Mouse (Mus musculus) bone marrow macrophage, adult 2 months (primary cell): ENCODE measurements at regions not wholly inside any gene's neighbourhood (a gene's known extent, or its start where the extent isn't known, plus 50 kb on each side); places are given as distances from the start of the nearest gene placed in this dataset.
A peak's percentile ranks its signal among the peaks of the same experiment; 100 is the strongest.

Source experiments
- H3K27ac ChIP-seq: 2 replicates; pipeline ENCODE4 v1.5.1; 2012; ENCODE audit warnings: low read depth, low read length; ENCODE audit not compliant: insufficient read depth
- H3K4me1 ChIP-seq: 2 replicates; pipeline ENCODE4 v1.6.1; 2012; ENCODE audit warnings: low read length; ENCODE audit not compliant: control insufficient read depth, insufficient read depth
- H3K4me3 ChIP-seq: 2 replicates; pipeline ENCODE4 v1.5.1; 2012; ENCODE audit warnings: mild to moderate bottlenecking, low read length, moderate library complexity; ENCODE audit not compliant: insufficient read depth
- CTCF ChIP-seq: IDR thresholded peaks from 2 replicates; pipeline ENCODE4 v1.5.1; 2012; ENCODE audit warnings: low read depth, mild to moderate bottlenecking, low read length, moderate library complexity
- POLR2A ChIP-seq: IDR thresholded peaks from 2 replicates; pipeline ENCODE4 v1.6.1; 2012; ENCODE audit warnings: mild to moderate bottlenecking, low read depth, low read length, borderline replicate concordance

DNA sequence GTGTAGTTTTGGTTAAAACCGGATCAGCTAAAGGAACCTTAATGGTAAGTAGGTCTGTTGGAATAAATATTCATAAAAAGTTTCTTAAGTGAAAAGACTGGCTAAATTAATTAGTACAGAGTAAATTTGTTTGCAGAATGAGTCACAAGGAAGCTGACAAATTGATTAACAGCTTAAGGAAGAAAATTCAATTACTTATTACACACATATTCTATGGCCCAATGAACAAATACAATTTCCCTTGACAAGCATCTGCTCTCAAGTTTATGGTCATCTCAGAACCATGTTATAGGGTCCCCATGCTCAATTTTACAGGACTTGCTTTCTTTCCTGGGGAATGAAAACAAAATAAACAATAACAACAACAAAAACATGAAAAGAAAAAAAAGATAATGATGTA, 231.4 kb upstream of the Frg1 start:
- Histone ChIP-seq H3K27ac (no peak overlapping the region), H3K4me1 (no peaks in the 10 kb centered on the region), H3K4me3 (no peak overlapping the region)
- TF ChIP-seq CTCF, result no peak
- no peak for TF ChIP-seq POLR2A

DNA sequence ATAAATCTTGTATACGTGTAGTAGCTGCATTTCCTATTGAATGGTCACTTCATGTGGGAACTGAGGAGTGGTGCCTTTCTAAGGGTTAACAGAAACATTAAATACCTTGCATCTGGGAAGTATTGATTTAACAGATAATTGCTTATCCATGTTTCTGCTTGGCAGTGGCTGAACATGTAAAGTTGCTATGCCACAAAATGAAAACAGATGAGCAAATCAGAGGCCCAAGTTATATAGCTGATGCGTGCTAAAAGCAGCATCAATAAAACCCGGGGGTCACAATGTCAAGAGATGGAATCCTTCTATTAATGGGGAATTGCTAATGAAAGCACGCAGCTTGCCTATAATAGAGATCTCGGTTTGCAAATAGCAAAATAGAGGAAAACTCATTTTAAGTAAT, 227.8 kb upstream of the Frg1 start:
- H3K27ac ChIP-seq, result no peak overlapping the region
- TF ChIP-seq CTCF (no peak), POLR2A (no peak)

DNA sequence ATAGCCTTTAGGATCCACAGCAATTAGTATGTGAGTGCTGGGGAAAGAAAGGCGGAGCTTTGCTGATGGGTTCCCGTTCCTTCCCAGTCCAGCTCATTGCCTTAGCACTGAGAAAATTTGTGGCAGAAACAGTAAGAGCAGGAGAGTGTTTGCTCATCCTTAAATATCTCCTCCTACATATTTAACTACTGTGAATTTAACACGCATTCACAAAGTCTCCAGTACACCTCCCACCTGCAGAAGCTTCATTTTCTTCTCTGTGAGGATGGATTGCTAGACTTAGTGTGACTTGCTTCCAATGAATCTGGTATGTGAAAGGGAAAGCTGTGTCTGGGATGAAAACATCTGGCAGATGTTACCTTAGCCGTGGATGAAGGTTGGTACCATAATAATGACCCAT, 207.0 kb upstream of the Frg1 start:
- no peak overlapping the region for H3K4me3 ChIP-seq
- H3K27ac ChIP-seq, result no peak overlapping the region
- H3K4me1 ChIP-seq, result no peaks in the 10 kb centered on the region
- TF ChIP-seq POLR2A, result no peak
- no peak for TF ChIP-seq CTCF

More for the DNA sequence above, 227.8 kb upstream of the Frg1 start:
- H3K4me1 ChIP-seq, result no peaks in the 10 kb centered on the region
- no peak overlapping the region for H3K4me3 ChIP-seq

DNA sequence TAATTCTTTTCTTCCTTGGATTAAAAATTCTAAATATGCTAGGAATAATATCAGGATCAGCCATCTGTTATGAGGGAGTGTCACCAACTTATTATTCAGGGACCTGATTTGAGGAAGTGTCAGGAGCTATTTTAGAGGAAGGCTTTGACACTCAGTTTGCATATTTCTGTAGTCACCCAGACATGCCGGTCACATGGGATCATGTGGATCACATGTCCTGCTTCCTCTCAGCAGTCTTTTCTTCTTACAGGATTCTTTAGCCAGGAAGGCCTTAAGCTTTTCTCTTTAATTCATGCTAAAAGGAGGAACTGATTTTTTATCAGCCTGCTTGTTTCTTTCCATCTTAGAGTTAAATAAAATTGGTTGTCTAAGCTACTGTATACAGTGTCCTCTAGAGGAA, 183.4 kb upstream of the Frg1 start:
- Histone ChIP-seq H3K27ac (no peak overlapping the region; the same call in 1 of the 2 replicates), H3K4me3 (no peak overlapping the region), H3K4me1 (peaks cover 30% of the 10 kb centered on the region)
- TF ChIP-seq POLR2A (no peak), CTCF (no peak)

DNA sequence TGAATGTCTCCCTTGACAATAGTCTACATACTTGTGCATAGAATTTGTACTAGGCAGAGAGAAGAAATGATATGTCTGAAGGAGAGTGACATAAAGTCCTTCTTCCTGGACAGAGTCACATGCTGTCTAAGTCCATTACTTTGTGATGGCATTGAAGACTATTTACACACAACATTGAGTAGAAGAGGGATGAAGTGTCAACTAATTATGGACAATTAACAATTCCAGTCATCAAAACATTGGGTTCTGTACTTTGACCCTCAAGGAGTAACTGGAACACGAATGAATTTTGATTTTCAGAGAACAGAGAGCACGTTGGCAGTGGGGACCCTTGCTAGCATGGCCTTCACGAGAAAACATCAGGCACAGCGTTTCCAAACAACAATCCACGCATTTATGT, 177.6 kb upstream of the Frg1 start:
- peaks cover 19% of the 10 kb centered on the region for H3K4me1 ChIP-seq
- H3K27ac ChIP-seq, result no peak overlapping the region
- TF ChIP-seq POLR2A, result no peak
- TF ChIP-seq CTCF, result no peak
- H3K4me3 ChIP-seq, result no peak overlapping the region

DNA sequence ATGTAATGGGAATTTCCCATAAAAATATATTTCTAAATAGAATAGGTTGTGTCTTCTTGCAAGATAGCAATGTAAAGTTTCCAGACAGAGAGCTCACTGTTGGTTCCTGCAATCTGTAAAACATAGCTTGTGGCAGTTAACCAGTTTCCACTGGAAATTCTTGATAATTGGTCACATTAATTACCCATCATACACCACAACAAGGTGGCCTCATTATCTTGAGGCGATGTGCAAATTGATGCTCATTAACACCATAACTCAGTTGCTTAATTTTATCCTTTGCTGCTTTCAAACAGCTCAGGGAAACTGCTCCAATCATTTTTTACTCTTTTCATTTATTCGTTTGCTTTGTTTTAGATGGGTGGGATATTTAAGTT, 176.8 kb upstream of the Frg1 start:
- no peak overlapping the region for H3K4me3 ChIP-seq
- no peak overlapping the region for H3K27ac ChIP-seq
- TF ChIP-seq CTCF, result no peak
- TF ChIP-seq POLR2A, result no peak
- peaks cover 13% of the 10 kb centered on the region for H3K4me1 ChIP-seq

DNA sequence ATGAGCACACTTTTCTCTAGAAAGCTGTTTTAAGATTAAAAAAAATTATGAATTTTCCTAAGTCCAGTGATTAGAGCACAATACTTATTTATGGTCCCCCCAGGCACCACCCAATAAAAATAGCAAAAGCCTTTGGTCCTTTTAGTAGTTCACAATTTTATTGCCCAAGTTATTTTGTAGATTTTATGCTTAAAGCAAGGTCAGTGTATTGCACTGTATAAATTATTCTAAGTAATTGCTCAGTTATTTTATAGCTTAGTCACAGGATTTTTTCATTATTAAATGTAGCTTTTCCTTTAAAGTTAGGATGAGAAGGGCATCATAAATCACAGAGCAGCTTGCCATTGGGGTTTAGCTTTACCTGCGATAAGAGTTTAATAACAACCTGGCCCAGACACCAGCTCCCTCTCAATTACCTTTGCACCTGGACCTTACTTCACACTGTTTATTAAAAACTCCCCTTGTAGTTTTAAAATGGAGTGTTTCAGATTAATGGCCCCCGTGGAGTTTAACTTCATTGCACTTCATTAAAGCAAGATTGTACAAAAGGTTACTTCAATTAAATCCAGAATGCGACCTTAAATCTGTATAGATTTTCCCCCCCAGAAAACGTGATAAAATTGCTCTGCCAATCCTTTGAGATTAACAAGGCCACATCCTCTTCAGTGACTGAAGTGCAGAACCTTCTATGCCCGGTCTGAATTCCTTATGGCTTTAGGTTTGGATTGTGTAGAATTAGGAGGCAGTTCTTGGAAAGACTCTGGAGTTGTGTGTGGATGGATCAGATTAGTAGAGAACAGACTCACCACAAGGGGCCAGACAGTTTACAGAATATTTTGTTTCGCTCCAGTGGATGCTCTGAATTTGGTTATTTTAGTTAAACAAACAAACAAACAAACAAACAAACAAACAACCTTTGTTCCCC, 176.1 kb upstream of the Frg1 start:
- no peak overlapping the region for H3K4me3 ChIP-seq
- TF ChIP-seq POLR2A, result no peak
- no peak for TF ChIP-seq CTCF
- 0 out of 2 replicates have a peak overlapping the region, but pooled peaks have one; percentile 12 for H3K27ac ChIP-seq
- H3K4me1 ChIP-seq, result peaks cover 13% of the 10 kb centered on the region

DNA sequence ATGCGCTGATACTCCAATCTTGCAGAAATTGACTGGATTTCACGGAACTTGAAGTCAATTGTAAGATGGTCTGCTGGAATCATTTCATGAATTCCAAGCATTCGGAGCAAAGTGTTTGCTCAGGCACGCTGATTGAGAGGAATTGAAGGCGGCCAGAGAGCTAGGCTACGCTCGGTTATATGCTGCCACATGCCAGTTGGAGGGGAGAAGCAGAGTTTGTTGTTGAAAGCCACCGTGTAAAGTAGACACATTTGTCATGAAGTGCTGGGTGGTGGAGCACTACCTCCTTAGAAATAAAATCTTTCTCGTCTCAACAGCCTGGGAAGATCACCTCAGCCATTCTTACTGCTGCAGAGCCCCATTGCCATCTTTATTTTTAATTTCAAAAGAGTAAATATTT, 175.3 kb upstream of the Frg1 start:
- TF ChIP-seq POLR2A (no peak), CTCF (no peak)
- Histone ChIP-seq H3K4me1 (peaks cover 13% of the 10 kb centered on the region), H3K4me3 (no peak overlapping the region), H3K27ac (peak overlapping the region; percentile 58)

DNA sequence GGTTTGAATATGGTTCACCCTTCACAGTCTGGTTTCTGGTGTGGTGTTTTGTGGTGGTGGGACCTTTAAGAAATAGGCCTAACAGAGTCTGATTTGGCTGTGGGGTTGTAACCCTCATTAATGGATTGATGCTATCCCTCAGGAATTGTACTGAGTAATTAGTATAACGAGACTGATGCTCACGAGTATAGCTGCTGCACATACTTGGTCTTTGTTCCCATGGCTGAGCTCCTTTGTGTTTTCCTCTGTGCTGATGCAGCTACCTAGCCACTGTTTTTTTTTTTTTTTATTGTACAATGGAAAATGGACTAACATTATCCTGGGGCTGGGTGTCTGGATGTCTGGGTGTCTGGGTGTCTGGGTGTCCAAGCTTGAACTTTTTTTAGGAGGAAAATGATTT, 171.3 kb upstream of the Frg1 start:
- TF ChIP-seq CTCF, result no peak
- TF ChIP-seq POLR2A, result no peak
- Histone ChIP-seq H3K4me3 (no peak overlapping the region), H3K27ac (no peak overlapping the region), H3K4me1 (peaks cover 11% of the 10 kb centered on the region)

DNA sequence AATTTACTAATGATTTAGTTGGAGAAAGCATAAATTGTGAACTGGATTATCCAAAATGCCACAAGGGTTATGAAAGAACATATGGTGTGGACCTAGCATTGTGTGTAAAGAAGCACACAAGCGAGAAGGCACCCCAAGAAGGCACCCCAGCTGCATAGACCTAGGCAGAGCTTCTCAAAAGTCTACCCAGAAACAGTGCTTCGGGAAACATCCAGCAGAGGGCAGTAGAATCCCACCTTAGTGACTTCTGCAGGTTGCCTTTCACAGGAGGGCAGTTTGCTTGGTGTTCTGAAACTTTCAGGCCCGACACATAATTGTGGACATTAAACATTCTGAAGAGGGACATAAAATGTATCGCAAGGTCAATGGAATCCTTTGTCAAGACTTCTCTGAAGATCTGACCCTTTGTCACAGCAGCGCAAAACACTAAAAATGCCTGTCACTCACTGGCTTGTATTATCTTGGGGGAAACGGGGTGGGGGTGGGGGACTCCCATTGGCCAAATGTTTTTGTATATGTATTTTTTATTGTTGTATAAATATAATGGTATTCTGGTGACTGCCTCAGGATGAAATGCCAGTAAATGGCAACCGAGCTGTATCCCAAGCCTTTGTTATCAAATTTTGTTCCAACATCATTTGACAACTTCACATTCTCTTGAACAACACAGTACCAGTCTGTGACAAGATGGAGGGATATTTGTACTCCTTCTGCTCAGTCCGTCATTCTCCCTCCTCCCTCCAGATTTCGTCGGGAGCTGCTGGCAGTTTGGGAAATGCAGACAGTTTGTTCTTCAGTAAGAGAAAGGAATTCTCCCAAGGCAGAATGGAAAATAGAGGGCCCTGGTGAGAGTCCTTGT, 156.4 kb upstream of the Frg1 start:
- Histone ChIP-seq H3K4me3 (no peak overlapping the region), H3K27ac (no peak overlapping the region), H3K4me1 (no peaks in the 10 kb centered on the region)
- no peak for TF ChIP-seq POLR2A
- TF ChIP-seq CTCF, result peak; percentile 84
